Mouse (Mus musculus): ENCODE measurements at regions not wholly inside any gene's neighbourhood (a gene's known extent, or its start where the extent isn't known, plus 50 kb on each side); places are given as distances from the start of the nearest gene placed in this dataset.

- dilution Hi-C loops (cut with MboI; ENCODE audit: extremely low pct_ligation_motif_present, extremely low pct_unique_long_range_greater_than_20kb, low sequenced_read_pairs) (no loop called here), in situ Hi-C loops (cut with MboI; ENCODE audit: low pct_ligation_motif_present, low pct_unique_long_range_greater_than_20kb, low sequenced_read_pairs) (no loop called here)
- H3K9me3 ChIP-seq (replicated peaks; ENCODE audit: low read length): no peaks in the 10 kb centered on the region
- no peak overlapping the region for H3K27ac ChIP-seq (ENCODE audit: insufficient read depth, low read depth)
- H3K27me3 ChIP-seq (replicated peaks): no peaks in the 10 kb centered on the region
- H3K36me3 ChIP-seq (replicated peaks in 1 of 2; ENCODE audit: control insufficient read depth in 1 of 2, insufficient read depth in 1 of 2, low read length in 1 of 2): no peaks in the 10 kb centered on the region
- H3K9ac ChIP-seq (ENCODE audit: insufficient read depth, low read depth): no peak overlapping the region
- no peak overlapping the region for H3K4me2 ChIP-seq (ENCODE audit: insufficient read depth, low read depth, poor library complexity, severe bottlenecking)
- no peaks in the 10 kb centered on the region for H3K4me1 ChIP-seq (ENCODE audit: control insufficient read depth in 1 of 2, insufficient read depth in 2 of 2)
- H3K79me2 ChIP-seq (replicated peaks; ENCODE audit: control insufficient read depth, extremely low read depth, insufficient read depth, poor library complexity, severe bottlenecking): no peaks in the 10 kb centered on the region
- no peak for TF ChIP-seq GABPA (IDR thresholded peaks at IDR 0.05; ENCODE audit: insufficient replicate concordance, low read depth, low read length)
- TF ChIP-seq JUN (IDR thresholded peaks at IDR 0.05; ENCODE audit: insufficient read depth, low read depth, low read length): no peak
- TF ChIP-seq ZKSCAN1 (IDR thresholded peaks at IDR 0.05; ENCODE audit: borderline replicate concordance, low read depth, low read length): no peak
- TF ChIP-seq BHLHE40 (IDR thresholded peaks at IDR 0.05; ENCODE audit: low read depth, low read length): no peak
- TF ChIP-seq ZMIZ1 (IDR thresholded peaks at IDR 0.05; ENCODE audit: low read depth, low read length): no peak
- TF ChIP-seq ZNF384 (IDR thresholded peaks at IDR 0.05; ENCODE audit: low read depth, low read length): no peak
- no peak for TF ChIP-seq RAD21 (IDR thresholded peaks at IDR 0.05; ENCODE audit: low read depth, low read length)
- TF ChIP-seq ZC3H11A (IDR thresholded peaks at IDR 0.05; ENCODE audit: low read depth, low read length): no peak
- TF ChIP-seq POLR2AphosphoS2 (IDR thresholded peaks at IDR 0.05; ENCODE audit: low read depth, low read length): no peak
- TF ChIP-seq TBP (conservative IDR thresholded peaks at IDR 0.05; ENCODE audit: low read depth, low read length): no peak
- TF ChIP-seq CHD1 (IDR thresholded peaks at IDR 0.05; ENCODE audit: low read depth, low read length): no peak
- DNase-seq (ENCODE audit: extremely low read depth): no peak
- no peak overlapping the region for H3K4me3 ChIP-seq (replicated peaks in 1 of 3; ENCODE audit: low read depth in 2 of 3, low read length in 2 of 3, poor library complexity in 1 of 3)
Observed at GRCm38 (mm10) chr3:154418177-154418832, 87.8 kb upstream of the Lhx8 start.

GRCm38 (mm10) chr3:154414358-154414757, 83.9 kb upstream of the Lhx8 start:
- dilution Hi-C loops (cut with MboI; ENCODE audit: extremely low pct_ligation_motif_present, extremely low pct_unique_long_range_greater_than_20kb, low sequenced_read_pairs): no loop called here

More at GRCm38 (mm10) chr3:154414358-154414757, 83.9 kb upstream of the Lhx8 start:
- no peak overlapping the region for H3K27ac ChIP-seq (ENCODE audit: insufficient read depth, low read depth)
- H3K79me2 ChIP-seq (replicated peaks; ENCODE audit: control insufficient read depth, extremely low read depth, insufficient read depth, poor library complexity, severe bottlenecking): no peaks in the 10 kb centered on the region
- H3K27me3 ChIP-seq (replicated peaks): no peaks in the 10 kb centered on the region
- H3K4me3 ChIP-seq (replicated peaks in 1 of 3; ENCODE audit: low read depth in 2 of 3, low read length in 2 of 3, poor library complexity in 1 of 3): no peak overlapping the region
- H3K9ac ChIP-seq (ENCODE audit: insufficient read depth, low read depth): no peak overlapping the region
- H3K4me2 ChIP-seq (ENCODE audit: insufficient read depth, low read depth, poor library complexity, severe bottlenecking): no peak overlapping the region
- DNase-seq (ENCODE audit: extremely low read depth): no peak
- in situ Hi-C loops (cut with MboI; ENCODE audit: low pct_ligation_motif_present, low pct_unique_long_range_greater_than_20kb, low sequenced_read_pairs): no loop called here
- no peaks in the 10 kb centered on the region for H3K36me3 ChIP-seq (replicated peaks in 1 of 2; ENCODE audit: control insufficient read depth in 1 of 2, insufficient read depth in 1 of 2, low read length in 1 of 2)
- no peaks in the 10 kb centered on the region for H3K9me3 ChIP-seq (replicated peaks; ENCODE audit: low read length)
- TF ChIP-seq MAZ (IDR thresholded peaks at IDR 0.05; ENCODE audit: low read depth, low read length) (no peak), ZNF384 (IDR thresholded peaks at IDR 0.05; ENCODE audit: low read depth, low read length) (no peak), JUND (conservative IDR thresholded peaks at IDR 0.05; ENCODE audit: low read depth, low read length) (no peak), BHLHE40 (IDR thresholded peaks at IDR 0.05; ENCODE audit: low read depth, low read length) (no peak), CTCF (conservative IDR thresholded peaks at IDR 0.05 in 1 of 2, IDR thresholded peaks at IDR 0.05 in 1 of 2; ENCODE audit: low read depth in 2 of 2, low read length in 2 of 2) (no peak), ZMIZ1 (IDR thresholded peaks at IDR 0.05; ENCODE audit: low read depth, low read length) (no peak), PAX5 (IDR thresholded peaks at IDR 0.05; ENCODE audit: low read length) (no peak), POLR2AphosphoS2 (IDR thresholded peaks at IDR 0.05; ENCODE audit: low read depth, low read length) (no peak), KAT2A (IDR thresholded peaks at IDR 0.05; ENCODE audit: insufficient replicate concordance, low read length) (no peak)
- peaks cover 0 to 7% of the 10 kb centered on the region in 2 experiments; a peak in 1 of 4 replicates for H3K4me1 ChIP-seq (ENCODE audit: control insufficient read depth in 1 of 2, insufficient read depth in 2 of 2)

Measured in CH12.LX (cell line).